Mouse (Mus musculus): ENCODE data around the gene Mettl8. TPM values are rescaled to one million over a fixed set of nuclear protein-coding genes. Genes with fewer than 3 reads are reported as not detected.

Mettl8 gene
- polyA plus RNA-seq, 1 experiment from 2014 or later, result 14.3 TPM

- ATAC-seq (ENCODE audit: low FRiP score, low read depth), result no peak
- Histone ChIP-seq H3K9ac (no peak overlapping the region), H3K36me3 (0 out of 2 replicates have a peak, but pooled peaks cover 8% of the 10 kb centered on the region), H3K4me2 (replicated peaks) (no peak overlapping the region), H3K27ac (no peak overlapping the region), H3K9me3 (no peaks in the 10 kb centered on the region), H3K27me3 (no peaks in the 10 kb centered on the region), H3K4me1 (no peaks in the 10 kb centered on the region), H3K4me3 (no peak overlapping the region)
- 98% methylated on average over 4 of the region's 4 CpGs for WGBS
Measured at GRCm38 (mm10) chr2:71071601-71072000, 16.2 kb upstream of the Mettl8 start.

GRCm38 (mm10) chr2:71056115-71056835, 892 bp upstream of the Mettl8 start:
- Histone ChIP-seq H3K4me1 (peaks cover 10% of the 10 kb centered on the region), H3K27me3 (no peaks in the 10 kb centered on the region), H3K4me2 (replicated peaks) (peak overlapping the region; percentile 76), H3K9me3 (no peaks in the 10 kb centered on the region), H3K4me3 (peak overlapping the region; percentile 87), H3K9ac (peak overlapping the region; percentile 87), H3K27ac (peak overlapping the region; percentile 94), H3K36me3 (peaks cover 12% of the 10 kb centered on the region)
- WGBS, result 10% methylated on average over 21 of the region's 21 CpGs
- ATAC-seq (ENCODE audit: low FRiP score, low read depth), result no peak

- Histone ChIP-seq H3K4me1 (peaks cover 10% of the 10 kb centered on the region), H3K4me3 (peak overlapping the region; percentile 87), H3K9ac (peak overlapping the region; percentile 74), H3K27ac (no peak overlapping the region), H3K9me3 (no peaks in the 10 kb centered on the region), H3K4me2 (replicated peaks) (peak overlapping the region; percentile 76), H3K27me3 (no peaks in the 10 kb centered on the region), H3K36me3 (peaks cover 6% of the 10 kb centered on the region)
- 32% methylated on average over 9 of the region's 9 CpGs for WGBS
- ATAC-seq (ENCODE audit: low FRiP score, low read depth), result no peak
Measured at GRCm38 (mm10) chr2:71054716-71055115, 667 bp downstream of the Mettl8 start.

GRCm38 (mm10) chr2:71050511-71050910, 4.9 kb downstream of the Mettl8 start:
- ATAC-seq (ENCODE audit: low FRiP score, low read depth), result no peak
- Histone ChIP-seq H3K9me3 (no peaks in the 10 kb centered on the region), H3K27me3 (no peaks in the 10 kb centered on the region), H3K4me3 (no peak overlapping the region), H3K27ac (no peak overlapping the region), H3K9ac (no peak overlapping the region), H3K36me3 (no peaks in the 10 kb centered on the region), H3K4me1 (peaks cover 10% of the 10 kb centered on the region), H3K4me2 (replicated peaks) (no peak overlapping the region)
- WGBS, result 81% methylated on average over 7 of the region's 7 CpGs

GRCm38 (mm10) chr2:71048896-71049295, 6.5 kb downstream of the Mettl8 start:
- 69% methylated on average over 12 of the region's 12 CpGs for WGBS
- H3K4me2 ChIP-seq (replicated peaks), result no peak overlapping the region
- no peaks in the 10 kb centered on the region for H3K36me3 ChIP-seq
- no peaks in the 10 kb centered on the region for H3K9me3 ChIP-seq
- no peak overlapping the region for H3K27ac ChIP-seq
- ATAC-seq (ENCODE audit: low FRiP score, low read depth), result no peak
- no peak overlapping the region for H3K4me3 ChIP-seq
- peaks cover under 1% of the 10 kb centered on the region; the same call in 1 of the 2 replicates for H3K4me1 ChIP-seq
- no peak overlapping the region for H3K9ac ChIP-seq
- H3K27me3 ChIP-seq, result no peaks in the 10 kb centered on the region

- Histone ChIP-seq H3K4me2 (replicated peaks) (no peak overlapping the region), H3K27ac (no peak overlapping the region), H3K4me1 (no peaks in the 10 kb centered on the region), H3K9me3 (no peaks in the 10 kb centered on the region), H3K27me3 (no peaks in the 10 kb centered on the region), H3K4me3 (no peak overlapping the region), H3K9ac (no peak overlapping the region), H3K36me3 (no peaks in the 10 kb centered on the region)
- no peak for ATAC-seq (ENCODE audit: low FRiP score, low read depth)
- WGBS, result 71% methylated on average over 6 of the region's 6 CpGs
Measured at GRCm38 (mm10) chr2:71046751-71047320, 8.5 kb downstream of the Mettl8 start.

GRCm38 (mm10) chr2:71046151-71046550, 9.2 kb downstream of the Mettl8 start:
- 66% methylated on average over 6 of the region's 6 CpGs for WGBS
- H3K9me3 ChIP-seq, result no peaks in the 10 kb centered on the region
- no peaks in the 10 kb centered on the region for H3K4me1 ChIP-seq
- no peaks in the 10 kb centered on the region for H3K27me3 ChIP-seq
- no peak for ATAC-seq (ENCODE audit: low FRiP score, low read depth)
- no peak overlapping the region for H3K27ac ChIP-seq
- no peaks in the 10 kb centered on the region for H3K36me3 ChIP-seq
- H3K4me2 ChIP-seq (replicated peaks), result no peak overlapping the region
- H3K4me3 ChIP-seq, result no peak overlapping the region
- no peak overlapping the region for H3K9ac ChIP-seq

GRCm38 (mm10) chr2:71039522-71040121, 15.8 kb downstream of the Mettl8 start:
- H3K27me3 ChIP-seq, result no peaks in the 10 kb centered on the region
- WGBS, result 47% methylated on average over 11 of the region's 11 CpGs
- no peak overlapping the region for H3K27ac ChIP-seq
- H3K4me3 ChIP-seq, result no peak overlapping the region
- peaks cover 4% of the 10 kb centered on the region; the same call in 1 of the 2 replicates for H3K4me1 ChIP-seq
- H3K36me3 ChIP-seq, result no peaks in the 10 kb centered on the region
- no peak; the same call in 1 of the 2 replicates for ATAC-seq (ENCODE audit: low FRiP score, low read depth)
- H3K9ac ChIP-seq, result no peak overlapping the region
- no peaks in the 10 kb centered on the region for H3K9me3 ChIP-seq
- H3K4me2 ChIP-seq (replicated peaks), result peak overlapping the region; percentile 28

GRCm38 (mm10) chr2:71037447-71037846, 17.9 kb downstream of the Mettl8 start:
- 80% methylated on average over 6 of the region's 6 CpGs for WGBS
- ATAC-seq (ENCODE audit: low FRiP score, low read depth), result no peak
- Histone ChIP-seq H3K27ac (no peak overlapping the region), H3K4me3 (no peak overlapping the region), H3K27me3 (no peaks in the 10 kb centered on the region), H3K9me3 (no peaks in the 10 kb centered on the region), H3K4me2 (replicated peaks) (no peak overlapping the region), H3K9ac (no peak overlapping the region), H3K4me1 (peaks cover 21% of the 10 kb centered on the region), H3K36me3 (no peaks in the 10 kb centered on the region)

GRCm38 (mm10) chr2:71033987-71034386, 21.4 kb downstream of the Mettl8 start:
- ATAC-seq (ENCODE audit: low FRiP score, low read depth), result no peak
- Histone ChIP-seq H3K36me3 (no peaks in the 10 kb centered on the region), H3K27me3 (no peaks in the 10 kb centered on the region), H3K9me3 (no peaks in the 10 kb centered on the region), H3K9ac (no peak overlapping the region), H3K4me3 (no peak overlapping the region), H3K4me2 (replicated peaks) (no peak overlapping the region), H3K4me1 (peaks cover 30% of the 10 kb centered on the region), H3K27ac (no peak overlapping the region)
- 72% methylated on average over 8 of the region's 8 CpGs for WGBS

GRCm38 (mm10) chr2:71033014-71033413, 22.4 kb downstream of the Mettl8 start:
- H3K9ac ChIP-seq, result no peak overlapping the region
- WGBS, result 76% methylated on average over 4 of the region's 4 CpGs
- no peak for ATAC-seq (ENCODE audit: low FRiP score, low read depth)
- H3K36me3 ChIP-seq, result no peaks in the 10 kb centered on the region
- no peak overlapping the region for H3K4me3 ChIP-seq
- H3K4me2 ChIP-seq (replicated peaks), result no peak overlapping the region
- no peak overlapping the region for H3K27ac ChIP-seq
- peaks cover 30% of the 10 kb centered on the region for H3K4me1 ChIP-seq
- no peaks in the 10 kb centered on the region for H3K9me3 ChIP-seq
- H3K27me3 ChIP-seq, result no peaks in the 10 kb centered on the region

- H3K36me3 ChIP-seq, result no peaks in the 10 kb centered on the region
- H3K9me3 ChIP-seq, result no peaks in the 10 kb centered on the region
- no peaks in the 10 kb centered on the region for H3K27me3 ChIP-seq
- WGBS, result 63% methylated on average over 18 of the region's 18 CpGs
- no peak for ATAC-seq (ENCODE audit: low FRiP score, low read depth)
- no peak overlapping the region for H3K27ac ChIP-seq
- H3K4me2 ChIP-seq (replicated peaks), result peak overlapping the region; percentile 19; the same call in 1 of the 2 replicates
- no peak overlapping the region for H3K4me3 ChIP-seq
- peaks cover 30% of the 10 kb centered on the region for H3K4me1 ChIP-seq
- no peak overlapping the region for H3K9ac ChIP-seq
Measured at GRCm38 (mm10) chr2:71031973-71032794, 23.2 kb downstream of the Mettl8 start.

Data from limb, embryonic 13.5 days (tissue).